Mouse (Mus musculus) bone marrow macrophage, adult 2 months (primary cell): ENCODE data around the gene Cnfn.

Source experiments
- CTCF ChIP-seq: IDR thresholded peaks from 2 replicates; pipeline ENCODE4 v1.5.1; 2012; ENCODE audit warnings: low read depth, mild to moderate bottlenecking, low read length, moderate library complexity
- POLR2A ChIP-seq: IDR thresholded peaks from 2 replicates; pipeline ENCODE4 v1.6.1; 2012; ENCODE audit warnings: mild to moderate bottlenecking, low read depth, low read length, borderline replicate concordance

DNA sequence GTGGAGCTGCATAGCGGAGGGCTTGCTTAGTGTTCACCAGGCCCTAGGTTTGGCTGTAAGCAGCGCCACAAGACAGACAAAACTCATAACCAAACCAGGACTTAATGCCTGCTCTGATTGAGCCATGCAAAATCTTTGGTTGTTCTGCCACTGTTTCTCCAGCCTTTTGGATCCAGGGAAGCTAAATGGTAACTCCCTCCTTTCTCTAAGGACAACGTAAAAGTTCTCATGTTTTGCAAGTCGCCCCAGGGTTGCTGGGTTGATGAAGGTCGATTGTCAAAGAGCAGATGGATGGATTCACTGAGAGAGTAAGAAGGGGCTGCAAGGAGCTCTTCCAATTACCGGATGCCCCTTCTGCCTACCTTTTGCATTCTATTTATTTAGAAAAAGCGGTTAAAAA, 25.2 kb upstream of the Cnfn start:
- no peak for TF ChIP-seq CTCF
- no peak for TF ChIP-seq POLR2A
